Mouse (Mus musculus): ENCODE results near the gene Sun3.

Sun3 gene
- long read RNA-seq, experiment 1, result 0 reads
- long read RNA-seq, experiment 2, result 0 reads

GRCm38 (mm10) chr11:9048703-9049060, at the start of gene Sun3:
Sun3 (minus strand) TSS chr11:9048991.
- intact Hi-C loops (cut with DNase I), result no loop called here

- intact Hi-C loops (cut with DNase I), result no loop called here
Measured at GRCm38 (mm10) chr11:9076444-9076843, 27.7 kb upstream of the Sun3 start.

GRCm38 (mm10) chr11:9060484-9060883, 11.7 kb upstream of the Sun3 start:
- intact Hi-C loops (cut with DNase I), result no loop called here

GRCm38 (mm10) chr11:9060029-9060428, 11.2 kb upstream of the Sun3 start:
- intact Hi-C loops (cut with DNase I), result no loop called here

- intact Hi-C loops (cut with DNase I), result no loop called here
Measured at GRCm38 (mm10) chr11:9057711-9058110, 8.9 kb upstream of the Sun3 start.

- intact Hi-C loops (cut with DNase I), result no loop called here
Measured at GRCm38 (mm10) chr11:9056937-9057336, 8.1 kb upstream of the Sun3 start.

GRCm38 (mm10) chr11:9051895-9052294, 3.1 kb upstream of the Sun3 start:
- intact Hi-C loops (cut with DNase I), result no loop called here

GRCm38 (mm10) chr11:9050241-9050640, 1.4 kb upstream of the Sun3 start:
- intact Hi-C loops (cut with DNase I), result no loop called here

- intact Hi-C loops (cut with DNase I), result no loop called here
Measured at GRCm38 (mm10) chr11:9048011-9048702, 634 bp downstream of the Sun3 start, which contains the start of gene Gm11992. Gm11992 (plus strand) TSS chr11:9048594.

- intact Hi-C loops (cut with DNase I), result no loop called here
Measured at GRCm38 (mm10) chr11:9047044-9047443, 1.7 kb downstream of the Sun3 start.

GRCm38 (mm10) chr11:9046546-9046945, 2.2 kb downstream of the Sun3 start:
- intact Hi-C loops (cut with DNase I), result no loop called here

GRCm38 (mm10) chr11:9031530-9031929, 17.3 kb downstream of the Sun3 start:
- intact Hi-C loops (cut with DNase I), result no loop called here

GRCm38 (mm10) chr11:9025211-9025610, 23.6 kb downstream of the Sun3 start:
- intact Hi-C loops (cut with DNase I), result no loop called here

- intact Hi-C loops (cut with DNase I), result no loop called here
Measured at GRCm38 (mm10) chr11:9024782-9025181, 24.0 kb downstream of the Sun3 start.

GRCm38 (mm10) chr11:9020207-9020606, 28.6 kb downstream of the Sun3 start:
- intact Hi-C loops (cut with DNase I), result no loop called here

- intact Hi-C loops (cut with DNase I), result no loop called here
Measured at GRCm38 (mm10) chr11:9018491-9019267, 30.1 kb downstream of the Sun3 start.

GRCm38 (mm10) chr11:9014740-9015139, 34.1 kb downstream of the Sun3 start:
- intact Hi-C loops (cut with DNase I), result no loop called here

GRCm38 (mm10) chr11:9011348-9011747, 37.4 kb downstream of the Sun3 start:
- intact Hi-C loops (cut with DNase I), result no loop called here

GRCm38 (mm10) chr11:9010853-9011339, 37.9 kb downstream of the Sun3 start, which contains the start of gene Hus1:
Hus1 (minus strand) TSS chr11:9011191.
- intact Hi-C loops (cut with DNase I), result no loop called here

- intact Hi-C loops (cut with DNase I), result no loop called here
Measured at GRCm38 (mm10) chr11:9010416-9010815, 38.4 kb downstream of the Sun3 start.

- intact Hi-C loops (cut with DNase I), result no loop called here
Measured at GRCm38 (mm10) chr11:9008761-9009160, 40.0 kb downstream of the Sun3 start.

- intact Hi-C loops (cut with DNase I), result no loop called here
Measured at GRCm38 (mm10) chr11:8988084-8988483, 60.7 kb downstream of the Sun3 start.
